In genomic region chr15:103239685-103240159, GRCm38 (mm10) we compare ENCODE assay signal across 8 mouse cellular contexts. TPM values are rescaled to one million over a fixed set of nuclear protein-coding genes. Genes with fewer than 3 reads are reported as not detected.
DNase-seq lines count a peak whose midpoint lies in the region; ATAC-seq and TF ChIP-seq lines count a peak whose summit lies in the region.

Gene Cbx5, minus strand, starts transcription at chr15:103239816.

- H3K27ac ChIP-seq in forebrain, embryonic 10.5 days, result peak within 1 kb of the TSS; percentile 98
- peak within 1 kb of the TSS; percentile 95 for H3K27ac ChIP-seq in heart, embryonic 15.5 days
- peak within 1 kb of the TSS; percentile 90 for H3K27ac ChIP-seq in liver, embryonic 14.5 days
- peak within 1 kb of the TSS; percentile 90 for H3K27ac ChIP-seq in neural tube, embryonic 11.5 days (ENCODE audit: low read depth, low read length)
- peak within 1 kb of the TSS; percentile 96 for H3K27ac ChIP-seq in stomach, postnatal 0 days (replicated peaks)

- peak; percentile 92 for DNase-seq in c-Kit-positive CD71-negative TER-119-negative erythroid progenitor cells, embryonic 14.5 days (ENCODE audit: low read depth)
- DNase-seq in forebrain, embryonic 10.5 days (ENCODE audit: extremely low spot score, low spot score), result peak; percentile 96
- DNase-seq in kidney, postnatal 25 days, result peak; percentile 98 to 99
- peak; percentile 87 to 90 (median 89) for DNase-seq in liver, embryonic 14.5 days (ENCODE audit: low read depth in 3 of 3, low spot score in 3 of 3)
- peak; percentile 97 for DNase-seq in neural tube, embryonic 11.5 days (ENCODE audit: low spot score)
- DNase-seq in stomach, postnatal 0 days (ENCODE audit: low spot score), result peak; percentile 98

- H3K4me1 ChIP-seq in forebrain, embryonic 10.5 days, result peaks cover 38% of the 10 kb centered on the region
- peaks cover 39% of the 10 kb centered on the region for H3K4me1 ChIP-seq in heart, embryonic 15.5 days (replicated peaks)
- peaks cover 4 to 15% of the 10 kb centered on the region in 2 experiments; a peak in 3 of 4 replicates for H3K4me1 ChIP-seq in liver, embryonic 14.5 days (replicated peaks; ENCODE audit: control insufficient read depth in 2 of 2, insufficient read depth in 2 of 2, low read length in 1 of 2)
- peaks cover 19% of the 10 kb centered on the region for H3K4me1 ChIP-seq in neural tube, embryonic 11.5 days (ENCODE audit: control insufficient read depth, insufficient read depth, low read length)
- no peaks in the 10 kb centered on the region for H3K4me1 ChIP-seq in stomach, postnatal 0 days (replicated peaks; ENCODE audit: control insufficient read depth, insufficient read depth)

- peaks cover 12% of the 10 kb centered on the region; the same call in 1 of the 2 replicates for H3K9me3 ChIP-seq in forebrain, embryonic 10.5 days
- no peaks in the 10 kb centered on the region for H3K9me3 ChIP-seq in heart, embryonic 15.5 days (replicated peaks)
- H3K9me3 ChIP-seq in liver, embryonic 14.5 days (ENCODE audit: control insufficient read depth, low read length), result no peaks in the 10 kb centered on the region
- H3K9me3 ChIP-seq in neural tube, embryonic 11.5 days (ENCODE audit: control insufficient read depth, low read length), result no peaks in the 10 kb centered on the region
- no peaks in the 10 kb centered on the region for H3K9me3 ChIP-seq in stomach, postnatal 0 days (ENCODE audit: control insufficient read depth, low read length)

- TF ChIP-seq EP300 in liver, embryonic 14.5 days (IDR thresholded peaks at IDR 0.05; ENCODE audit: low read depth), result 0 out of 2 replicates have a peak, but pooled peaks have one; percentile 16
- TF ChIP-seq EP300 in stomach, postnatal 0 days (optimal IDR thresholded peaks at IDR 0.05), result peak; percentile 57

- TF ChIP-seq CTCF in liver, embryonic 14.5 days (IDR thresholded peaks at IDR 0.05; ENCODE audit: low read depth), result peak; percentile 36
- peak; percentile 20; the same call in 1 of the 2 replicates for TF ChIP-seq CTCF in stomach, postnatal 0 days (IDR thresholded peaks at IDR 0.05; ENCODE audit: low read depth)

- peak; percentile 59 for ATAC-seq in CD4-positive, CD25-positive, alpha-beta regulatory T cell, adult 4 months
- ATAC-seq in heart, embryonic 15.5 days (replicated peaks; ENCODE audit: insufficient number of reproducible peaks, insufficient read depth, low FRiP score, low read depth), result peak; percentile 94
- peak; percentile 81 for ATAC-seq in liver, embryonic 14.5 days (ENCODE audit: insufficient read depth)
- ATAC-seq in neural tube, embryonic 11.5 days (ENCODE audit: insufficient read depth, low FRiP score, low TSS enrichment), result peak; percentile 88
- ATAC-seq in stomach, postnatal 0 days (ENCODE audit: low FRiP score, low TSS enrichment), result peak; percentile 93

- peak within 1 kb of the TSS; percentile 63 for H3K9ac ChIP-seq in heart, embryonic 15.5 days
- peak within 1 kb of the TSS; percentile 88 for H3K9ac ChIP-seq in liver, embryonic 14.5 days (replicated peaks)
- H3K9ac ChIP-seq in neural tube, embryonic 11.5 days (ENCODE audit: low read length), result peak within 1 kb of the TSS; percentile 86
- H3K9ac ChIP-seq in stomach, postnatal 0 days (ENCODE audit: low read length), result peak within 1 kb of the TSS; percentile 76

- H3K27me3 ChIP-seq in forebrain, embryonic 10.5 days (ENCODE audit: poor library complexity, severe bottlenecking), result no peaks in the 10 kb centered on the region
- no peaks in the 10 kb centered on the region for H3K27me3 ChIP-seq in heart, embryonic 15.5 days
- no peaks in the 10 kb centered on the region for H3K27me3 ChIP-seq in liver, embryonic 14.5 days (ENCODE audit: control insufficient read depth, insufficient read depth, low read length)
- no peaks in the 10 kb centered on the region for H3K27me3 ChIP-seq in neural tube, embryonic 11.5 days (ENCODE audit: control insufficient read depth, insufficient read depth, low read length)
- H3K27me3 ChIP-seq in stomach, postnatal 0 days (ENCODE audit: control insufficient read depth, insufficient read depth, low read length), result no peaks in the 10 kb centered on the region

- H3K4me2 ChIP-seq in heart, embryonic 15.5 days, result peak within 1 kb of the TSS; percentile 70
- H3K4me2 ChIP-seq in liver, embryonic 14.5 days (ENCODE audit: low read depth), result peak within 1 kb of the TSS; percentile 71
- peak within 1 kb of the TSS; percentile 82 for H3K4me2 ChIP-seq in neural tube, embryonic 11.5 days (ENCODE audit: low read depth)
- H3K4me2 ChIP-seq in stomach, postnatal 0 days (replicated peaks; ENCODE audit: low read depth), result peak within 1 kb of the TSS; percentile 61

- WGBS in forebrain, embryonic 10.5 days, result under 1% methylated on average over 39 of the region's 39 CpGs
- under 1% methylated on average over 39 of the region's 39 CpGs for WGBS in heart, embryonic 15.5 days
- under 1% methylated on average over 39 of the region's 39 CpGs for WGBS in liver, embryonic 14.5 days (ENCODE audit: insufficient replicate concordance)
- 0% methylated on average over 39 of the region's 39 CpGs for WGBS in neural tube, embryonic 11.5 days
- WGBS in stomach, postnatal 0 days, result under 1% methylated on average over 39 of the region's 39 CpGs

- peak within 1 kb of the TSS; percentile 66 for H3K4me3 ChIP-seq in forebrain, embryonic 10.5 days
- H3K4me3 ChIP-seq in heart, embryonic 15.5 days, result peak within 1 kb of the TSS; percentile 73
- peak within 1 kb of the TSS; percentile 82 to 95 for H3K4me3 ChIP-seq in liver, embryonic 14.5 days (ENCODE audit: insufficient read depth in 1 of 2, low read depth in 2 of 2, low read length in 2 of 2)
- H3K4me3 ChIP-seq in neural tube, embryonic 11.5 days (ENCODE audit: low read depth, low read length), result peak within 1 kb of the TSS; percentile 66
- H3K4me3 ChIP-seq in stomach, postnatal 0 days (ENCODE audit: low read depth, low read length), result peak within 1 kb of the TSS; percentile 71

- H3K36me3 ChIP-seq in forebrain, embryonic 10.5 days (replicated peaks), result peaks cover 69% of the 10 kb centered on the region
- peaks cover 39% of the 10 kb centered on the region for H3K36me3 ChIP-seq in heart, embryonic 15.5 days
- peaks cover 51% of the 10 kb centered on the region for H3K36me3 ChIP-seq in liver, embryonic 14.5 days (replicated peaks; ENCODE audit: control insufficient read depth, insufficient read depth, low read depth)
- H3K36me3 ChIP-seq in neural tube, embryonic 11.5 days (ENCODE audit: control insufficient read depth, insufficient read depth, low read length), result peaks cover 9% of the 10 kb centered on the region
- peaks cover 8% of the 10 kb centered on the region; the same call in 1 of the 2 replicates for H3K36me3 ChIP-seq in stomach, postnatal 0 days (ENCODE audit: control insufficient read depth, insufficient read depth, low read length)

RNA-seq across cellular contexts. Expression of gene Cbx5, which starts in this region (rescaled TPM):
- polyA plus RNA-seq in CD4-positive, CD25-positive, alpha-beta regulatory T cell, adult 4 months (2017; shearing (Covaris generic)), result 10 to 100 TPM; 20.0 to 24.9 TPM
- polyA plus RNA-seq in forebrain, embryonic 10.5 days (2016; fragmentation: Nextera tagmentation; extraction: Ambion mirVana), result 212 and 221 TPM in 2 replicates
- 80.0 and 84.2 TPM in 2 replicates for polyA plus RNA-seq in heart, embryonic 15.5 days (2015; fragmentation: Nextera tagmentation; extraction: Ambion mirVana)
- polyA plus RNA-seq in liver, embryonic 14.5 days (2012; rRNA removed), result 27.8 and 32.4 TPM in 2 replicates
- polyA plus RNA-seq in liver, embryonic 14.5 days (2014; fragmentation: Nextera tagmentation; extraction: Ambion mirVana), result 54.4 and 57.1 TPM in 2 replicates
- polyA plus RNA-seq in neural tube, embryonic 11.5 days (2014; fragmentation: Nextera tagmentation; extraction: Ambion mirVana), result 187 and 189 TPM in 2 replicates
- polyA plus RNA-seq in stomach, postnatal 0 days (2015; fragmentation: Nextera tagmentation; extraction: Ambion mirVana), result 23.0 and 26.8 TPM in 2 replicates

Comparison
In these comparisons a context has a peak if more than half of its experiments do, and no peak if none do; other contexts are left out.
1. Peak in every context shown above with its lines: DNase-seq, ATAC-seq, H3K4me3 ChIP-seq and H3K27ac ChIP-seq.